Mouse (Mus musculus) lung, postnatal 0 days (tissue): ENCODE results near the gene Nr3c2. TPM values are rescaled to one million over a fixed set of nuclear protein-coding genes. Genes with fewer than 3 reads are reported as not detected.
A peak's percentile ranks its signal among the peaks of the same experiment; 100 is the strongest.

ENCODE experiments used
- ATAC-seq: fragments of 200-750 bp; cut with Nextera tagmentation; 2 replicates; pipeline ENCODE4 v1.8.0; 2017; ENCODE audit warnings: moderate library complexity
- DNase-seq: peaks from one replicate; pipeline ENCODE4 v3.0.0-alpha.2; 2016; ENCODE audit warnings: low spot score
- H3K27ac ChIP-seq: fragments of 300-500 bp; sonication (generic); 2 replicates; pipeline ENCODE4 v1.5.1; 2014; ENCODE audit warnings: antibody characterized with exemption, mild to moderate bottlenecking, low read length, mixed read lengths
- H3K27me3 ChIP-seq: fragments of 300-500 bp; sonication (generic); replicated peaks from 2 replicates; pipeline ENCODE4 v1.6.1; 2014; ENCODE audit warnings: low read length, mixed read lengths; ENCODE audit not compliant: insufficient read depth
- H3K36me3 ChIP-seq: fragments of 300-500 bp; sonication (generic); 2 replicates; pipeline ENCODE4 v1.6.1; 2014; ENCODE audit warnings: low read length, mixed read lengths; ENCODE audit not compliant: insufficient read depth
- H3K4me1 ChIP-seq: fragments of 300-500 bp; sonication (generic); 2 replicates; pipeline ENCODE4 v1.6.1; 2014; ENCODE audit warnings: antibody characterized with exemption, low read depth, low read length, mixed read lengths; ENCODE audit not compliant: insufficient read depth
- H3K4me2 ChIP-seq: fragments of 300-500 bp; sonication (generic); replicated peaks from 2 replicates; pipeline ENCODE4 v1.6.1; 2014; ENCODE audit warnings: low read depth, mild to moderate bottlenecking, low read length, moderate library complexity, mixed read lengths
- H3K4me3 ChIP-seq: fragments of 300-500 bp; sonication (generic); 2 replicates; pipeline ENCODE4 v1.5.1; 2014; ENCODE audit warnings: low read depth, low read length
- H3K9ac ChIP-seq: fragments of 300-500 bp; sonication (generic); replicated peaks from 2 replicates; pipeline ENCODE4 v1.6.1; 2014; ENCODE audit warnings: low read depth, mild to moderate bottlenecking
- H3K9me3 ChIP-seq: fragments of 300-500 bp; sonication (generic); 2 replicates; pipeline ENCODE4 v1.6.1; 2016; ENCODE audit warnings: low read length, mixed read lengths
- CTCF ChIP-seq: IDR thresholded peaks from 2 replicates; pipeline ENCODE4 v1.5.1; 2016; ENCODE audit warnings: antibody characterized with exemption, mild to moderate bottlenecking
- EP300 ChIP-seq: IDR thresholded peaks from 2 replicates; pipeline ENCODE4 v1.6.1; 2016; ENCODE audit warnings: antibody characterized with exemption, mild to moderate bottlenecking, control low read depth
- WGBS: fragments of 180-500 bp; shearing (Covaris S2); extraction: QIAGEN DNeasy Blood & Tissue Kit; methylation state at CpG from one replicate; pipeline ENCODE4 v1.1.7; 2014; 5-methylcytosine and 5-hydroxymethylcytosine counted together
- polyA plus RNA-seq: library from polyadenylated mRNA; unstranded; fragments of >200 nt; fragmentation: Nextera tagmentation; extraction: Ambion mirVana; gene quantifications from 2 replicates; pipeline ENCODE4 v1.2.1, GENCODE M21; 2015

Nr3c2 gene
- polyA plus RNA-seq, 1 experiment from 2014 or later = 1.6 TPM

DNA sequence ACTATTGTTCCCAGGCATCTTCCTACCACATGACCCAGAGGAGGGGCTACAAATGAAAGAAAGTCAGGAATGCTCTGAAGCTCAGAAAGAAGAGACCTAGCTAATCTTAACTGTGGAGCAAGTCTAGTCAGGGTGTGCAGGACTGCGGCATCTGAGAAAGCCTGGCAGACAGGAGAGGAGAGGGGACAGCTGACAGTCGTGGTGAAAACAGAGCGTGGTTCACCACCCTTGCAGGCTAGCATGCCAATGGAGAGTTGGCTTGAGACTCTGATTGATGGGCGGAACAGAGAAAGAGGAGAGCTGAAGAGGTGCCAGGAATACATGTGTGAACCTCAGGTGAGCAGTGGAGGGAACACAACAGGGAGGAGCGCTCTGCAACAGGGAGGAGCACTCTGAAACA, 85.6 kb downstream of the Nr3c2 start:
- no peak for ATAC-seq
- no peaks in the 10 kb centered on the region for H3K9me3 ChIP-seq
- H3K4me2 ChIP-seq = no peak overlapping the region
- H3K36me3 ChIP-seq = no peaks in the 10 kb centered on the region
- H3K27ac ChIP-seq = no peak overlapping the region
- no peak for TF ChIP-seq EP300
- no peak for DNase-seq
- no peaks in the 10 kb centered on the region for H3K27me3 ChIP-seq
- H3K4me3 ChIP-seq = no peak overlapping the region
- H3K9ac ChIP-seq = no peak overlapping the region
- 85% methylated on average over 5 of the region's 5 CpGs for WGBS
- H3K4me1 ChIP-seq = no peaks in the 10 kb centered on the region

GRCm38 (mm10) chr8:76987876-76988275, 88.6 kb downstream of the Nr3c2 start:
- Histone ChIP-seq H3K27me3 (no peaks in the 10 kb centered on the region), H3K4me2 (no peak overlapping the region), H3K4me3 (no peak overlapping the region), H3K4me1 (no peaks in the 10 kb centered on the region), H3K27ac (no peak overlapping the region), H3K36me3 (no peaks in the 10 kb centered on the region), H3K9me3 (no peaks in the 10 kb centered on the region), H3K9ac (no peak overlapping the region)
- ATAC-seq (no peak), DNase-seq (peak; percentile 44)
- TF ChIP-seq CTCF = no peak
- TF ChIP-seq EP300 = no peak
- WGBS = 26% methylated on average over 3 of the region's 3 CpGs

DNA sequence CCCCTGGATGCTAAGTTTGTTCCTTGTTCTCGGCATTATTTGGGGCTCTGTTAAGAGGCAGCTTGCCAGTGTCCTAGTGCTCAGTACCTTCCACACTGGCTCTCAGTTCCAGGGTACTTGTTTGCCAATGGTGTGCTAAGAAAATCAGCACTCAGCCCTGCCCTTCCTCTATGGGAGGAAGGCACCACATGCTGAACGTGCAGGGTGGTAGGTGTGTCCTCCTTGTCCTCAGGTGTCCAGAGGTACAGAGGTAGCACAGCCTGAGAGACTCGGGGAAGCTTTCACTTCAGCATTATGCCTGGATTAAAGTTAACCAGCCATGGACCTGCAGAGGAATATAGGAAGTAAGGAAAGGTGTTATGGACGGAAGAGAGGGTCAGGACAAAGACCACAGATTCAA, 99.0 kb downstream of the Nr3c2 start:
- H3K36me3 ChIP-seq = no peaks in the 10 kb centered on the region
- TF ChIP-seq CTCF = no peak
- no peak for TF ChIP-seq EP300
- H3K9me3 ChIP-seq = no peaks in the 10 kb centered on the region
- 63% methylated on average over 4 of the region's 4 CpGs for WGBS
- no peaks in the 10 kb centered on the region for H3K4me1 ChIP-seq
- no peaks in the 10 kb centered on the region for H3K27me3 ChIP-seq
- no peak overlapping the region for H3K4me2 ChIP-seq
- H3K4me3 ChIP-seq = no peak overlapping the region
- no peak overlapping the region for H3K9ac ChIP-seq
- ATAC-seq (no peak), DNase-seq (no peak)
- no peak overlapping the region for H3K27ac ChIP-seq

DNA sequence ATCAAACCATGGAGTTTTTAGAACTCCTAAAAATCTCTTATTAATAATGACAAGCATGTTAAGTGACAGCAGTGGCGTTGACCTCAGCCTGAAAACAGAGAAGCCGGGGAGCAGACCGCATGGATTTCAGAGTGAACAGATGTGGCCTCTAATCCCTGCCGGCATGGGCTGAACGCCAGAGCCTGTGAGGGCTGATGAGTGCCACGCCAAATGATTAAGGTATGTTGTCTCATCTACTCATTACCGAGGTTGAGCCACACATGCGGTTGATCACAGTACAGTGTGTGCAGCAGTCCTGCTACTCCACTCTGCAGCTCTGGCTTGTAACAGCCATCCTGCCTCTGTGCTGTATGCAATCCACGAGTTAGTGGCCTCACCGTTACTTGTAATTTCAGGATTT, 110.2 kb downstream of the Nr3c2 start:
- Histone ChIP-seq H3K27ac (no peak overlapping the region), H3K9me3 (no peaks in the 10 kb centered on the region), H3K4me1 (no peaks in the 10 kb centered on the region), H3K27me3 (no peaks in the 10 kb centered on the region), H3K4me3 (no peak overlapping the region), H3K9ac (no peak overlapping the region), H3K4me2 (no peak overlapping the region), H3K36me3 (no peaks in the 10 kb centered on the region)
- WGBS = 72% methylated on average over 10 of the region's 10 CpGs
- DNase-seq (no peak), ATAC-seq (no peak)
- TF ChIP-seq EP300 (no peak), CTCF (no peak)

GRCm38 (mm10) chr8:77011985-77012384, 112.7 kb downstream of the Nr3c2 start:
- Histone ChIP-seq H3K4me1 (no peaks in the 10 kb centered on the region), H3K9me3 (no peaks in the 10 kb centered on the region), H3K4me2 (no peak overlapping the region), H3K27me3 (no peaks in the 10 kb centered on the region), H3K36me3 (no peaks in the 10 kb centered on the region), H3K9ac (no peak overlapping the region), H3K27ac (no peak overlapping the region), H3K4me3 (no peak overlapping the region)
- TF ChIP-seq CTCF (no peak), EP300 (no peak)
- ATAC-seq (no peak), DNase-seq (no peak)
- WGBS = 75% methylated on average over 3 of the region's 3 CpGs

DNA sequence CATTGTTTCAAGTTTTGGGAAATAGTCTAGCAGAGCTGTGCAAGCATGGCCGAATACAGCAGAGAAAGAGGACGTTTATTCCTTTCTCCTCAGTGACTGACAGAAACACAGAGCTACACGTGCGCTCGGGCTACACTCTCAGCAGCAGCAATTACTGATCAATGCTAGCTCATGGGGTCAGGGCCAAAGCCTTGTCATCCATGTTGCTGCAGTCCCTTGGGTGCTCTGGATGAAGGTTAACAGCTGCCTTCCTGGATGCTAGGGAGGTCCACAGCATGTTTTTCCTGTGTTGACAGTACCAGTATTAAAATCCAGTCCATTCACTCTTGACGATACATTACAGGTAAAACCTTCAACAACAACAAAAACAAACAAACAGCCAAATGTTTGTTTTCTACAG, 113.4 kb downstream of the Nr3c2 start:
- TF ChIP-seq EP300 (no peak), CTCF (no peak)
- 82% methylated on average over 6 of the region's 6 CpGs for WGBS
- no peak for DNase-seq

GRCm38 (mm10) chr8:77016713-77017112, 117.5 kb downstream of the Nr3c2 start:
- no peak overlapping the region for H3K9ac ChIP-seq
- no peaks in the 10 kb centered on the region for H3K36me3 ChIP-seq
- no peak overlapping the region for H3K4me2 ChIP-seq
- ATAC-seq (no peak), DNase-seq (no peak)
- no peak for TF ChIP-seq EP300
- TF ChIP-seq CTCF = peak; percentile 26
- 91% methylated on average over 3 of the region's 3 CpGs for WGBS
- H3K27ac ChIP-seq = no peak overlapping the region
- H3K9me3 ChIP-seq = no peaks in the 10 kb centered on the region
- H3K4me1 ChIP-seq = no peaks in the 10 kb centered on the region
- no peak overlapping the region for H3K4me3 ChIP-seq
- no peaks in the 10 kb centered on the region for H3K27me3 ChIP-seq

More for the DNA sequence above, 113.4 kb downstream of the Nr3c2 start:
- H3K9me3 ChIP-seq = no peaks in the 10 kb centered on the region
- H3K9ac ChIP-seq = no peak overlapping the region
- no peaks in the 10 kb centered on the region for H3K36me3 ChIP-seq
- H3K4me1 ChIP-seq = no peaks in the 10 kb centered on the region
- H3K4me3 ChIP-seq = no peak overlapping the region
- no peaks in the 10 kb centered on the region for H3K27me3 ChIP-seq
- H3K4me2 ChIP-seq = no peak overlapping the region
- H3K27ac ChIP-seq = no peak overlapping the region
- no peak for ATAC-seq
